Mouse (Mus musculus) limb, embryonic 14.5 days (tissue): Measurements from ENCODE around the gene Ncoa1. TPM values are rescaled to one million over a fixed set of nuclear protein-coding genes. Genes with fewer than 3 reads are reported as not detected.

Experiments used
- ATAC-seq: fragments of 200-750 bp; cut with Nextera tagmentation; 2 replicates; pipeline ENCODE4 v1.8.0; 2017; ENCODE audit warnings: low read depth, moderate number of reproducible peaks, moderate TSS enrichment; ENCODE audit not compliant: low FRiP score
- DNase-seq: peaks from one replicate; pipeline ENCODE4 v3.0.0-alpha.2; 2015; ENCODE audit warnings: low spot score
- H3K27ac ChIP-seq: fragments of 300-500 bp; sonication (generic); replicated peaks from 2 replicates; pipeline ENCODE4 v1.5.1; 2014; ENCODE audit warnings: low read depth, mild to moderate bottlenecking, low read length, moderate library complexity, mixed read lengths
- H3K27me3 ChIP-seq: fragments of 300-500 bp; sonication (generic); 2 replicates; pipeline ENCODE4 v1.6.1; 2014; ENCODE audit warnings: low read length, mixed read lengths; ENCODE audit not compliant: control insufficient read depth, insufficient read depth
- H3K36me3 ChIP-seq: fragments of 300-500 bp; sonication (generic); 2 replicates; pipeline ENCODE4 v1.6.1; 2014; ENCODE audit warnings: mild to moderate bottlenecking, low read length, moderate library complexity, mixed read lengths; ENCODE audit not compliant: control insufficient read depth, insufficient read depth
- H3K4me1 ChIP-seq: fragments of 300-500 bp; sonication (generic); 2 replicates; pipeline ENCODE4 v1.6.1; 2014; ENCODE audit warnings: antibody characterized with exemption, low read length, mixed read lengths; ENCODE audit not compliant: control insufficient read depth, insufficient read depth
- H3K4me2 ChIP-seq: fragments of 300-500 bp; sonication (generic); replicated peaks from 2 replicates; pipeline ENCODE4 v1.6.1; 2014; ENCODE audit warnings: low read depth, mild to moderate bottlenecking, low read length, moderate library complexity; ENCODE audit not compliant: severe bottlenecking
- H3K4me3 ChIP-seq: fragments of 300-500 bp; sonication (generic); replicated peaks from 2 replicates; pipeline ENCODE4 v1.5.1; 2014; ENCODE audit warnings: low read length
- H3K9ac ChIP-seq: fragments of 300-500 bp; sonication (generic); 2 replicates; pipeline ENCODE4 v1.6.1; 2014; ENCODE audit warnings: mild to moderate bottlenecking, low read depth, low read length, moderate library complexity; ENCODE audit not compliant: severe bottlenecking
- H3K9me3 ChIP-seq: fragments of 300-500 bp; sonication (generic); 2 replicates; pipeline ENCODE4 v1.6.1; 2016; ENCODE audit warnings: low read length; ENCODE audit not compliant: control insufficient read depth
- POLR2A ChIP-seq: fragments of 200-500 bp; IDR thresholded peaks from 2 replicates; pipeline ENCODE4 v1.8.0; 2012; ENCODE audit warnings: inconsistent platforms, mild to moderate bottlenecking, moderate library complexity, borderline replicate concordance; ENCODE audit not compliant: insufficient read depth, insufficient read length; ENCODE audit errors: extremely low read depth
- WGBS: fragments of 180-500 bp; shearing (Covaris S2); extraction: QIAGEN DNeasy Blood & Tissue Kit; methylation state at CpG from one replicate; pipeline ENCODE4 v1.1.7; 2014; 5-methylcytosine and 5-hydroxymethylcytosine counted together
- polyA plus RNA-seq, 2 experiments: library from polyadenylated mRNA; depleted of rRNA in 1 of 2; stranded (reverse) in 1 of 2; unstranded in 1 of 2; fragments of >200 nt; fragmentation: Nextera tagmentation in 1 of 2; extraction: Ambion mirVana in 1 of 2; gene quantifications; 2 replicates each; pipeline versions ENCODE4 v1.2.1 to v1.2.3; 2012 to 2014

Ncoa1 gene
- polyA plus RNA-seq, 2 experiments, result 26.3 to 26.9 TPM

DNA sequence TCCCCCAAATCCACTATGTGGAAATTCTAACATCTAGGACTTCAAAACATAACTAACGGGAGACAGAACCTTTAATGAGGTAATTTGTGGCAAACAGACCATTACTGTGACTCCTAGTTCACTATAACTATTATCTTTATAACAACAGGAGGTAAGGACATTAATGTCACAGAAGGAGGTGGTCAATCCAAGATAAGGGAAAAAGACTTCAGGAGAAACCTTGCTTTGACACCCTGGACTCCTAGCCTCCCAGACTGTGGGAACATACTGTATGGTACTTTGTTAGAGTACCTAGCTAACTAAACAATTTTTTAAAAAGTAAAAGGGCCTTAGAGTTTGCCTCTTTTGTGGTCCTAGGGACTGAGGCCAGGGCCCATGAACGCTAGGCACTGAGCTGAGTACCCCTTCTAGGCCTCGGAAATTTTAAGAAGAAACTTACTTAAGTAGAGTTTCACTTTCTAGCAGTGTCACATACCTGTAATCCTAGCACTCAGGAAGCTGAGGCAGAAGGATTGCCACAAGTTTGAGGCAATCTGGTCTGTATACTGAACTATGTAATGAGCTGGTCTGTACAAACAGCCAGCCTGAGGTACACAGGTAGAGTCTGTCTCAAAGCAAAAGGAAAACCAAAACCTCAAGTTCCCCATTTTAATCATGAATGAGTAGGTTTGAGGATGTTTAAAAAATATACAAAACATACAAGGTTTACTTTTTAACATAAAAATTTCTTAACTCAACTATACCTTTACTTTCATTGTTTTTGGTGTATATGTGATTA, 197.8 kb downstream of the Ncoa1 start:
- Histone ChIP-seq H3K27ac (no peak overlapping the region), H3K4me2 (no peak overlapping the region), H3K9ac (no peak overlapping the region), H3K9me3 (no peaks in the 10 kb centered on the region), H3K36me3 (peaks cover 18% of the 10 kb centered on the region), H3K4me1 (0 out of 2 replicates have a peak, but pooled peaks cover 2% of the 10 kb centered on the region), H3K4me3 (no peak overlapping the region), H3K27me3 (no peaks in the 10 kb centered on the region)
- no peak for ATAC-seq
- TF ChIP-seq POLR2A, result no peak
- no peak for DNase-seq
- WGBS, result 84% methylated on average over 3 of the region's 3 CpGs

DNA sequence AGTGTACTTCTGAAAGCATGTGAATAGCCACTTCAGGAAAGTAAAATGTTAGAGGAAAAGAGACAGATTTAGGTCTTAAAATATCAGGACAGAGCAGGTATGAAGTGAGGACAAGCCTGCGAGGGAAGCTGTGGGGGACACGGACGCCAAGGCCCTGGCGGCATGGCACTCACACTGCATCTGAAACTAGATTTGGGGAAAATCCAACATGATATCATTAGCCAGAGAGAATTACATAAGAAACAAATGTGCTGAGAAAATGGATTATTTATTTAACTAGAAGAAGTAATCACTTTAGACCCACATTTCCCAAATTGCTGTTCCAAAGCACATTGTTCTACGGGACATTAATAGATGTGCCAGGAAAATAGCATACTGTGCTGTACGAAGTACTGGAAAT, 205.9 kb downstream of the Ncoa1 start:
- 89% methylated on average over 6 of the region's 6 CpGs for WGBS
- ATAC-seq (no peak), DNase-seq (no peak)
- no peaks in the 10 kb centered on the region for H3K9me3 ChIP-seq
- peaks cover 68% of the 10 kb centered on the region for H3K36me3 ChIP-seq
- H3K27me3 ChIP-seq, result no peaks in the 10 kb centered on the region
- no peak overlapping the region for H3K4me3 ChIP-seq
- no peak overlapping the region for H3K4me2 ChIP-seq
- H3K27ac ChIP-seq, result no peak overlapping the region
- TF ChIP-seq POLR2A, result no peak
- H3K4me1 ChIP-seq, result no peaks in the 10 kb centered on the region
- no peak overlapping the region for H3K9ac ChIP-seq

DNA sequence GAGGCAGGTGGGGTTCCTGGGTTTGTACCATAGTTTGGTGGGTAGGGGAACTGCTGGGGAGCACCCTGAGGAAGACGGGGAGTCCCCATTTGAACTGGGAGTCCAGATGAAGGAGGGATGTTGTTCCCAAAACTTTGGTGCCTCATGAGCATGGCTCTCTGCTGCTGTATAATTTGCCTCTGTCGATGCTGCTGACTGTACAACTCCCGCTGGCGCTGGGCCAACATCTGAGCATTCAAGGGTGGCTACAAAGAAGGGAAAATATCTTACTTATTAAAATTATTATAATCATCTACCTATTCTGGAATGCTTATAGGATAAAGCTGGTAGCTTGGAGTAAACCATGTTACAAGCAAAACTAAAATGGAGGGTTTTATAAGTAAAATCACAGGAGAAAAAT, 209.2 kb downstream of the Ncoa1 start:
- no peak for DNase-seq
- Histone ChIP-seq H3K4me1 (no peaks in the 10 kb centered on the region), H3K4me3 (no peak overlapping the region), H3K27ac (no peak overlapping the region), H3K36me3 (peaks cover 56% of the 10 kb centered on the region), H3K4me2 (no peak overlapping the region), H3K9ac (no peak overlapping the region), H3K9me3 (no peaks in the 10 kb centered on the region), H3K27me3 (no peaks in the 10 kb centered on the region)
- no peak for TF ChIP-seq POLR2A
- ATAC-seq, result no peak
- 90% methylated on average over 4 of the region's 4 CpGs for WGBS

DNA sequence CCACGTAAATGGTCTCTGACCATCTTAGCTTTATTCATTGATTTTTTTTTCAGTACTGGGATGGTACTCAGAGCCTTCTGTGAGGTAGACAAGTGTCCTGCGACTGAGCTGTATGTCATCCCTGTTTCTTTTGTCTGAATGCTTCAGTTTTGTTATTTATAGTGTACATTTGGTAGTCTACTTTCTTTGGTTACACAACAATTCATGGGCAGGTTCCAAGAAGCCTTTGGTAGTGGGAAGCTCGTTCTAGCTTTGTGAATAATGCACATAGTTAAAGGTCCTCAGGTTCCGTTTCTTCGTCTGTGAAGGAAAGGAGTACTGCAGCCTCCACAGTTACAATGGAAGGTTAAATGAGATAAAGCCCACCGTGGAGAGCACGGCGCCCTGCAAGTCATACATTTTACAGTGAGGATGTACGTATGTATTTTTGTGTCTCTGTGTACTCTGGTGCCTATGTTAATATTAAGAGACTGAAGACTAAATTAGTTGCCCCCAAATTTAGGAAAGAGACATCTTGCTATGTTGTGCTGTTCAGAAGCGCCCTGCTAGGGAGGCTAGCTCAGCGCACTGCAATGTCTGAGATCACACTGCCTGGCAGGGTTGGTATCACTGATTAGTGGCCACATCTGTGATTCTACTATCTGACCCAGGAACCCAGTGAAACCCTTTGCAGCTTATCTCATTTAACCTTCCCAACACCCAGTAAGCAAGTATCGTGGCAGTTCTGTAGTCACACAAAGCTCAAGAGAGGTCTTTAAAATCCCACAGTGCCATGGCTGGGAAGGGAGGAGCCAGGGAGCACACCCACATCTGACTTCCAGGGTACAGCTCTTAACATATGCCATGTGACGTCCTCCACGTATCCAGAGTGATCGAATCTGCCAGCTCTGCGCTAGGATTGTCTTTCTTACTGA, 224.0 kb downstream of the Ncoa1 start:
- peaks cover 44% of the 10 kb centered on the region for H3K36me3 ChIP-seq
- H3K4me2 ChIP-seq, result no peak overlapping the region
- H3K9me3 ChIP-seq, result no peaks in the 10 kb centered on the region
- H3K4me3 ChIP-seq, result no peak overlapping the region
- no peaks in the 10 kb centered on the region for H3K27me3 ChIP-seq
- WGBS, result 92% methylated on average over 16 of the region's 16 CpGs
- H3K4me1 ChIP-seq, result no peaks in the 10 kb centered on the region
- no peak for DNase-seq
- no peak for TF ChIP-seq POLR2A
- no peak overlapping the region for H3K9ac ChIP-seq
- ATAC-seq, result no peak
- no peak overlapping the region for H3K27ac ChIP-seq

DNA sequence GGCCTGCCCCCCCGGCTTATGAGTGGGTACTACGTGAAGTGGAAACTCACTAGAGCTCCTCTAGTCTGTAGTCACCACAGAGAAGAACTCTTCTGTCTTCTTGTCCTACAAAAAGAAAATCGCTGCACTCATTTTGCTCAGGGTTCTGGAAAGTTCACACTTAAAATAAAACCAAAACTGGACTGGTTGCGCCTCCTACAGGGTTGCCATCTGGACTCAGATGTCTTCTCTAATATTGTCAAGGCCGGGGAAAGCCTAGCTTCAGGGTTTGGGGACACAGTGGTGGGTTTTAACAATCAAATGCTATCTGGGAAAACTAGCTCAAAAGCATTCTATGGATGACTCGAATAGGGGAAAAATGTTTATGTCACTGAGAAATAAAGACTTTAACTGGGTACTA, 227.2 kb downstream of the Ncoa1 start:
- H3K9ac ChIP-seq, result no peak overlapping the region
- ATAC-seq (no peak), DNase-seq (no peak)
- peaks cover 40% of the 10 kb centered on the region for H3K36me3 ChIP-seq
- no peak overlapping the region for H3K4me2 ChIP-seq
- no peaks in the 10 kb centered on the region for H3K4me1 ChIP-seq
- H3K9me3 ChIP-seq, result no peaks in the 10 kb centered on the region
- H3K27me3 ChIP-seq, result no peaks in the 10 kb centered on the region
- no peak for TF ChIP-seq POLR2A
- no peak overlapping the region for H3K4me3 ChIP-seq
- 88% methylated on average over 6 of the region's 6 CpGs for WGBS
- no peak overlapping the region for H3K27ac ChIP-seq
